Mouse (Mus musculus): ENCODE measurements around the gene Tsg101.

The Tsg101 gene

DNA sequence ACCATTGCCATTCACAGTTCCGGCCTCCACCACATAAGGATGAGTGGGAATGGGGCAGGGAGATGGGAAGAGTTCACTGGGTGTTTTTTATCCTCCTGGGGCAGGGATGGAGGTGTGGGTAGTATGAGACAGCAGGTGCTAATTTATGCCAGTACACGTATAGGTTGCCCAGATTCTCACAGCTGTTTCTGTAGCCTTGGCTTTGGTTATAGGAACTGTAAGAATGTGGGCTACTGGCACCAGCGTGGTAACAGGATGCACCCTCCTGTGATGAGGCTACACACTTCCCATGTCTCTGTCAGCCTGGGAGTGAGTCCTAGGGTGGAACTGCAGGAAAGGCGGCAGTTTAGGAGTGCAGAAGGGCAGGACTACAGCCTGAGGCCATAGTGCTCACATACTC is 42.9 kb downstream of the Tsg101 start:
- no peak for DNase-seq (ENCODE audit: low spot score)

DNA sequence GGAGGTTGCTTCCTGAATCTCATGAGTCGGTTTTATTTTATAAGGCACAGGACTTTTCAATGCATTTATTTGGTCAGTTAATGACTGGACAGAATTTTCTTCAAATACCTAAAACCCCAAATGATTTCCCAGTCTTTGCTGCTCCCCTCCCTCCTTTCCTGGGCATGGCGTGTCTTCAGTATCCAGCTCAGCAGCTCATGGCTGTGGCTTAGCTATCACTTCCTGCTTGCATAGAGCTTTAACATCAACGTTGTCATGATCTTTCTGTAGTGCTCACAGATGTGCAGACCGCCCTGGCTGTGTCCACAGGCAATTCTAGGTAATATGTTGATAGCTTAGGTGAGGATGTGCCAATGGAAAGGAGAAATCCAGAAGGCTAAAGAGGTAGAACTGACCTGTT is 47.8 kb downstream of the Tsg101 start:
- DNase-seq (ENCODE audit: low spot score): no peak

- no peak for DNase-seq (ENCODE audit: low spot score)
Observed at GRCm38 (mm10) chr7:46860996-46861395, 58.8 kb downstream of the Tsg101 start, which contains the start of gene Ldhc. Gene Ldhc (plus strand): TSS chr7:46861203.

DNA sequence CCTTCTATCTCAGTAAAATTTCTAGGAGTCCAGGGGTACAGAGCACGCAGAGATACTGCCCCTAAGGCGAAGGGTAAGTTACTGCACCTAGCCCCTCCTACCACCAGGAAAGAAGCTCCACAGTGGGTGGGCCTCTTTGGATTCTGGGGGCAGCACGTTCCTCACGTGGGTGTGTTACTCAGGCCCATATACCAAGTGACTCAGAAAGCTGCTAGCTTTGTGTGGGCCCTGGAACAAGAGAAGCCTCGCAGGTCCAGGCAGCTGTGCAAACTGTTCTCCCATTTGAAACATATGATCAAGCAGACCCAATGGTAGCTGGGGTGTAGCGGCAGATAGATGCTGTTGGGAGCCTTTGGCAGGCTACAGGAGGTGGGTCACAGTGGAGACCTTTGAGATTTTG is 60.7 kb downstream of the Tsg101 start:
- no peak for DNase-seq (ENCODE audit: low spot score)

DNA sequence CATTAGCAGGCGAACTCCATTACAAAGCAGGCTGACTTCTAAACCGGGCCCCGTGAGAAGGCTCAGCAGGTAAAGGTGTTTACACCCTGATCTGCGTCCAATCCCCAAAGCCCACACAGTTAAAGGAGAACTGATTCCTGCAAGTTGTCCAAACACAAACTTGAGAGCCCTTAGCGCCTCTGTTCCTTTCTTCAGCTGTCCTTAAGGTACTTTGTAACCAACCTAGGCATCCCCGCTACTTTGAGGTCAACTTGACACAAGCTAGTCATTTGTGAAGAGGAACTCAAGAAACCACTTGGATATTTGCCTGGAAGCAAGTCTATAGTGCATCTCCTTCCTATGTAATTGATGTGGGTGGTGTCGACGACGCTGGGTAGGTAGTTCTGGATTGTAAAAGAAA is 62.3 kb downstream of the Tsg101 start:
- no peak for DNase-seq (ENCODE audit: low spot score)

GRCm38 (mm10) chr7:46855866-46856560 is 63.8 kb downstream of the Tsg101 start:
- DNase-seq (ENCODE audit: low spot score): no peak

DNA sequence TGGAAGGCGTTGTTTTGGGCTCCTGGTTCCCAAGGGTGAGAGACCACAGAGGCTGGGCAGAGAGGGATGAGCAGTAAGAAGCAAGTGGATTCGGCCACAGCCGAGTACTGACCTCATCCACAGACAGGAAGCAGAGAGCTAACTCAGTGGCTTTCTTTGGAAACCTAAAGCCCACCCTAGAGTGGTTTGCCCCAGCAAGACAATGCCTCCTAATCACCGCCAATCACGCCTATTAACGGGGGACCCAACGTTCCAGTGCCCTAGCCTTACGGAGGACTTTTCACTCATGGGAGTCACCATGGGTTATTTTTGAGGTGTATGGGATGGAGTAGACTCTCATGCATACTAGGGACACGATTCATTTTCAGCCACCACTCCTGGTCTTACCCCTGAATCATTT is 66.4 kb downstream of the Tsg101 start:
- no peak for DNase-seq (ENCODE audit: low spot score)

- no peak for DNase-seq (ENCODE audit: low spot score)
Observed at GRCm38 (mm10) chr7:46852666-46853065, 67.1 kb downstream of the Tsg101 start.

GRCm38 (mm10) chr7:46851026-46851425 is 68.7 kb downstream of the Tsg101 start:
- no peak for DNase-seq (ENCODE audit: low spot score)

DNA sequence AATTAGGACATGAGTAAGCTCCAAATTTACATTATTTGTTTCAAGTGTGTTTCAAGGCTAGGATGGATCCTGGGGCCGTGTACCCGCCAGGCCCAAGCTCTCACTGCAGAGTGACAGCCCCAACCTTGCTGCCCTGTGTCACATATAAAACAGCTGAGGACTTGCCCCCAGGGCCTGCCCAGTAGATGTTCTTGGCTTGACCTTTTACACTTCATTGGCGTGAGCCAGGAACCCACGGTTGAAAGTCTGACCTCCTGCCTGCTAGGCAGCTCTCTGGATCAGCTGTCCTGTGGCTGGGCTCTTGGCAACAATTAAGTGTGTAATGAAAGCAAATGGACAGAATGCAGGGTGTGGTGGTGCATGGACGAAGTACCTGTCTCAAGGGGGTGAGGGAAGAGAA is 70.5 kb downstream of the Tsg101 start:
- peak; percentile 14 for DNase-seq (ENCODE audit: low spot score)

DNA sequence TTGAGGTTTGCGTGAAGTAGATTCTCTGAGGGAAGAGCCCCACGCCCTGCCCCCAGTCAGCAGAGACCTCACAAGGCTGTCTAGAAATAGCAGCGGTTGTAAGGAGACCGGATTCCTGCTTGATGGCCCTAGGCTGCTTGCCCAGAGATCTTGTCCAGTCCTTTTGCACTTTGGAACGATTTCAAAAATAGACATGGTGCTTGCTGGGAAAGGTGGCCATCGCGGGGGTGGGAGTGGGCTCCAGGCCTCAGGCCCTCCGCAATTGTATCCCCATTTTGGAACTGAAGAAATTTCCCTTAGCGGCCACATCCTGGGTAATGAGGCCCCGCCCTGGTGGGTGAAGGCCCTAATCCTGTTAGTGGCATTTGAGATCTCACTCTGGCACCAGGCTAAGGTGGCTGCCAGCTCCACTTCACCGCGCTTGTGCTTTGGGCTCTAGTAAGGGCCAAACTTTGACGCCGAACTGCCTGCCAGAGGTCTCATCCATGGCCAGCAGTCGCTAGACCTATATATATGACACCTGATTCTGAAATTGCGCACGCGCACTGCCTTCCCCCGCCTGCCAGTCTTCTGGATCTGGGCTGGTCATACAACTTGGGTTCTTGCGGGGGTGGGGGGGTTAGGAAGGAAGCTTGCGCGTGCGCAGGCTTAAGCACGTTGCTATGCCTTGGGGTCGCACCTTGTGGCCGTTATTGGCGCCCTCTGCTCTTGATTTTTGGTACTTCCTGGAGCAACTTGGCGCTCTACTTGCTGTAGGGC is 73.1 kb downstream of the Tsg101 start:
- DNase-seq (ENCODE audit: low spot score): peak; percentile 52

DNA sequence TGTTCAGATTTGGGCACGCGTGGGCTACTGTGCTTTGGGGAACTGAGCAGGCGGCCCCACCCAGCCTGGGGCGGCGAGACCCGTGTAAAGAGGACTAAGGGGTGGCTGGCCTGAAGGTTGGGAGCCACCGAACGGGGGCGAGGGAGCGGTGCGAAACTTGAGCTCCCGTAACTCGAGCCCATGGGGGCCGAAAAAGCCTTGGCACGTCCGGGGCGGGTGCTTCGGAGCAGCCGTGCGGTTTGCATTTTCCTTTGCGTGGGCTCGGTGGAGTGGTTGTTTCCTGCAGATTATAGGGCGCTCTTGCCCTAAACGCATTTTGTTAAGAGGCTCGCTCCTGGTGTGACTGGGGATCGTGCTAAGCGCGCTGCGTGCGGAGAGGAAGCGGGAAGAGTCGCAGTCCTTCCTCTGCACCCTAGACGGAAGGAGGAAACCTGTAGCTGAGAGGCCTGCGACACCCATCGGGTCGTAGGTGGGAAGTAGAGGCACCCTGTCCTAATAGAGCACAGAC is 73.7 kb downstream of the Tsg101 start:
- DNase-seq (ENCODE audit: low spot score): no peak

GRCm38 (mm10) chr7:46845211-46845977 is 74.4 kb downstream of the Tsg101 start:
- peak; percentile 93 for DNase-seq (ENCODE audit: low spot score)

DNA sequence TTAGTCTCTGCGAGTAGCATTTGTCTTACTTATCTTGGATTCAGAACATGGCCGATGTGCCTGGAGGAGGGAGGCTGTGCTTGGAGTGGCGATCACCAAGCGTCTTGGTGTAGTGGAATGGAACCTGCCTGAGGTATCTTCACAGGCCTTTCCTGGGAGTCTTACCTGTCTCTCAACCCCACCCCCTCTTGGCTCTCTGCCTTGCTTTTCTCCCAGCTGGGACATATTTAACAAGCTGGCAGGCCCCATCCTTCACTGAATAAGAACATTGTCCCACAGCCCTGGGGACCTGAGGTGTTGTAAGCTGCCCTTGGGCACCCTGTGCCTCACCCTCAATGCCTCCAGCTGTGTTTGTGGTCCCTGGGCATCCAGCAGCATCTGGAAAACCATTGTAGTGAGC is 76.2 kb downstream of the Tsg101 start:
- no peak for DNase-seq (ENCODE audit: low spot score)

DNA sequence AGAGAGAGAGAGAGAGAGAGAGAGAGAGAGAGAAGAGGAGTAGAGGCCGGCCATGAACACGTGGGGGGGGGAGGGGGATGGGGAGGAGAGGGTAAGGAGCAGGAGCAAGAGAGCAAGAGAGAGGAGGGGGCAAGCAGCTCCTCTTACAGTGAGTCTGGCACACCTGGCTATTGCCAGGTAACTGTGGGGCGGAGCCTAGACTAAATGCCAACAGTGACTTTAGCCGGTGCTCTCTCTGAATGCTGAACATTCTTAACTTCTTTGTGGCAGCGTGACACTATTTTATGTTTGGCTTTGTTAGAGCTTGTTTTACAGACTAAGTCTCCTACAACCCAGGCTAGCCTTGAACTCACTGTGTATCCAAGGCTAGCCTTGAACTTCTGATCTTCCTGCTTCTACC is 77.5 kb downstream of the Tsg101 start:
- DNase-seq (ENCODE audit: low spot score): no peak

GRCm38 (mm10) chr7:46840787-46841525 is 78.8 kb downstream of the Tsg101 start, which contains the start of gene Ldha:
Gene Ldha (plus strand): TSS chr7:46841475.
- DNase-seq (ENCODE audit: low spot score): no peak

- no peak for DNase-seq (ENCODE audit: low spot score)
Observed at GRCm38 (mm10) chr7:46840326-46840725, 79.4 kb downstream of the Tsg101 start.

DNA sequence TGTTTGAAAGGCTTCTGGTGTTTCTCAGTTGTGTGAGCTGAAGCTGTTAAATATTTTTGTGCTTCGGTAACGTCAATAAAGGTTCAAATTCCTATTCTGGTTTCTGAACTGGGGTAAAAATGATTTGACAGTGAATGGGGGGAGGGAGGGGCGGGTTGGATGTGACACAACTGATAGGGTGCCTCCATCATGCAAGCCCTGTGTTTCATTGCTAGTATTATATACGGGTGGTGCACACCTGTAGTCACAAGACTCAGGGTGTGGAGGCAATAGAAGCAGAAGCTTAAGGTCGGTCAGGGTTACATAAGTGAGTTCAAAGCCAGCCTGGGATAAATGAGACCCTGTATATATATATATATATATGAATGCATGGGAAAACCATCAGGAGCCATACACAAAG is 79.9 kb downstream of the Tsg101 start:
- no peak for DNase-seq (ENCODE audit: low spot score)

- DNase-seq (ENCODE audit: low spot score): no peak
Observed at GRCm38 (mm10) chr7:46839446-46839845, 80.3 kb downstream of the Tsg101 start.
